Mouse (Mus musculus): ENCODE measurements around the gene Rnf38. TPM values are rescaled to one million over a fixed set of nuclear protein-coding genes. Genes with fewer than 3 reads are reported as not detected.

Gene Rnf38
- total RNA-seq, 2 experiments from 2014 or later = 12.3 to 15.9 TPM

DNA sequence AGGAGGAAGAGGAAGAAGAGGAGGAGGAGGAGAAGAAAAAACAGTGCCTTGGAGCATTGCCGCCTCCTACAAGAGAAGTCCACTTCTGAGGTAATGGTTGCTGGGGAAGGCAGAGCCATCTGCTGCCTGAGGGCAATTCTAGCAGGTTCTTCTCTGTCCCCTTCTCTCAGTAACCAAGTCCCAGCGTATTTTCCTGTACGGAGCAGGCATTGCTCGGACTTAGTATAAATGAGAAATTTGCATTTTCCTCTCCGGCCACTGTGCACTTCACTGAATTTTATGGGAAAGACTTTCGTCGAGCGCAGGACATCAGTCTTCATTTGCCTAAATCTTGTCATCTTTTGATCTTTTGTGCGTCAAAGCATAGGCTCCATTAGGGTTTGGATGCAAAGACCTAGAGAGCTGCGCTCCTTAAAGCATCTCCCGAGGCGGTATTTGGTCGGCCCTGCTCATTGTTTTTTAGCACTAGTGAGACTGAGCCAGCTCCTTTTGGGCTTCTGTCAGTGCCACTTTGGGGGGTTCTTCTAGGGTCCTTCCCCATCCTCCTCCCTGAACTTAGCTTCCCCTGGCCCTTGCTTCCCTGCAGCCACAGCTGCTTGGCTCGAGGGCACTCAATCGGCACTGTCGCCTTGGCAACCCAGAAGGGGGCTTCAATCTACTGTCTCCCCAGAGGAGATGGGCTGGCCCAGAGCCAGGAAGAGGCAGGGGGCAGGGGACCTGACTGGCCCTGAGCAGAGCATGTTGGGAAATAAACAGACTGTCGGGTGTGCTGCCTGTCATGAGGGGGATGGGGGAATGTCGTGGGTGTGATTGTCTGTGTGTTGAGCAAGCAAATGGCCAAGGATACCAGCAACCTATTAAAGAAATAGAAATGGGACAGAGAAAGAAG is 13.7 kb upstream of the Rnf38 start:
- no peak for DNase-seq
- no peak overlapping the region for H3K4me3 ChIP-seq
- no peak overlapping the region for H3K27ac ChIP-seq
- intact Hi-C loops (cut with DNase I) = no loop called here
- TF ChIP-seq CTCF (IDR thresholded peaks at IDR 0.05) = no peak

DNA sequence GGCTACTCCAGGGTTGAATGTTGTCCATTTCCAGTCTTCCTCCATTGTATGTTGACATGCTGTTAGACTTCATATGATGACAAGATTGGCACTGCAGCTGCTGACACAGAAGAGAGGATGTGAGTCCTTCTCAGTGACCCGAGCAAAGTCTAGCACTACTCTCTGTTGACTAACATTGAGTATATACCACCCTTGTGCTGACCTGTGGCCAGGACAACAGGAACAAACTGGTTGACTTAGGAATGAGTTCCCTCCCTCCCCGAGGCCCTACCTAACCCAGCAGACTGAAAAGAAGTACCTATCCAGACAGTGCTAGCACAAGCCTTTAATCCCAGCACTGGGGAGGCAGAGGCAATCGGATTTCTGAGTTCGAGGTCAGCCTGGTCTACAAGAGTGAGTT is 12.7 kb upstream of the Rnf38 start:
- intact Hi-C loops (cut with DNase I) = no loop called here
- no peak overlapping the region for H3K27ac ChIP-seq
- TF ChIP-seq CTCF (IDR thresholded peaks at IDR 0.05) = no peak
- no peak for DNase-seq
- H3K4me3 ChIP-seq = no peak overlapping the region

DNA sequence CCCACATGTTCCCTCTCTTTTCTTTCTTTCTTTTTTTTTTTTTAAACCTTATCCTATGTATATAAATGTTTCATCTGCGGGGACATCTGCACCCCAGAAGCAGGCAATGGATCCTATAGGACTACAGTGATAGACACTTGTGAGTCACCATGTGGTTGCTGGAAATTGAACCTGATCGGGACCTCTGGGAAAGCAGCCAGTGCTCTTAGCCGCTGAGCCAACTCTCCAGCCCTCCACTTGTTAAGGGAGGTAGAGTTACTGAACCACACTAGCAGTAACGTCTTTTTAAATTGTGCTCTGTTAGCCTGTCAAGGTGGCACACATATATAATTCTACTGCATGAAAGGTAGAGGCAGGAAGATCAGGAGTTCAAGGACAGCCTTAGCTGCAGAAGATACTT is 8.0 kb upstream of the Rnf38 start:
- no peak for DNase-seq
- Histone ChIP-seq H3K27ac (no peak overlapping the region), H3K4me3 (no peak overlapping the region)
- intact Hi-C loops (cut with DNase I) = no loop called here
- TF ChIP-seq CTCF (IDR thresholded peaks at IDR 0.05) = no peak

DNA sequence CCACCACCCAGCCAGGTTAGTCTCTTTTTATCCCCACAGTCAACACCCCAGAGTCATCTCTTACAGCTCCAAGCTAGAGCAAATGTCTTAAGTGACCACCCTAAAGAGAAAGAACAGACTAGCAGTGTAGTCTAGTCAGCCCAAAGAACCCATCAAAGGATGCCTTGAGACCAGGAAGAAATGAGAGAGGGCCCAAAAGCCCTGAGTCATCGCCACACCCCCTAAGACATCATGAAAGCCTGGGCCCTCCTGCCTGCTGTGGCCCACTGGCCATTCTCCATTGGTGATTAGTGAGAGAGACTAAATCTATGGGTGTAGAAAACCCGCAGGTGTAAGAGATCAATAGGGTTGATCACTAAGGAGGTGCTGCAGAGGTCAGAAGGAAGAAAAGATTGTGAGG is 2.4 kb upstream of the Rnf38 start:
- Histone ChIP-seq H3K27ac (no peak overlapping the region), H3K4me3 (no peak overlapping the region)
- intact Hi-C loops (cut with DNase I) = no loop called here
- TF ChIP-seq CTCF (IDR thresholded peaks at IDR 0.05) = no peak
- DNase-seq = no peak

DNA sequence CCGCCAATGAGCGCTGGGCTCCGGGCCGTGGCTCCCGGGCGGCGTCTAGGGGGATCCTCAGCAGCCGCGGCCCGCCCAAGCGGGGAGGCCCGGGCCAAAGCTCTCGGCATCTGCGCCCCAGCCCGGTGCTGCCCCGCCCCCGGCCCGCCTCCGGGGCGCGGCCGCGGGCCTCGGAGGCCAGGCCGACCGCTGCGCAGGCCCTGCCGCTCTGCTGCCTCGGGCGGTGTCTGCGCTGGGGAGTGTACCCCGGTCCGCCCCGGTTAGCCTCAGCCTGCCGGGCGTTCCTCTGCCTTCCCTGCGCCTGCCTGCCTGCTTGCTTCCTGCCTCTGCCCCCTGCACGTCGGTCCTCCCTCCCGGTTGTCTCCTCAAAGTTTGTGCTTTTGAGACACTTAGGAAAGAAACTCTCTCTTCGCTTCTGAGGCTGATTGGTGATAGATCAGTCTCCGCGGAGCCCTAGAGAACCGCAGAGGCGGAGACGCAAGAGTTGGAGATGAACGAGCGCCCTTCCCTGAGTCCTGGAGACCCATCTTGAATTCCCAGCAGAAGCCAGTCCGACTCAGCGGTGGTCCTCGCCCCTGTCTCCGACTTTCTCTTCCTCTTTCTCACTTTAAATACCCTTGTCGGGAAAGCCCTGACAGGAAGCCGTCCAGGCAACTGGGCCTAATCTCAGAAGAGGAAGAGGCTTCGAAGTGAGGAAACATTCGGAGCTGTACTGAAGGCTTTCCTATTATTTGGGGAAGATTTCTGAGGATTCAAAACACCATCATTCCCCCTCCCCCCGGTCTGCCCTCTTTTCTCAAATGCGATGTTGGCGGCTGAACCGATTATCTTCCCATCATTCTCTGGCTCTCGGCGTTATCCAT is 646 bp upstream of the Rnf38 start:
- H3K4me3 ChIP-seq = peak overlapping the region; percentile 82
- peak; percentile 97 for DNase-seq
- TF ChIP-seq CTCF (IDR thresholded peaks at IDR 0.05) = no peak
- intact Hi-C loops (cut with DNase I) = no loop called here
- peak overlapping the region; percentile 94 for H3K27ac ChIP-seq

DNA sequence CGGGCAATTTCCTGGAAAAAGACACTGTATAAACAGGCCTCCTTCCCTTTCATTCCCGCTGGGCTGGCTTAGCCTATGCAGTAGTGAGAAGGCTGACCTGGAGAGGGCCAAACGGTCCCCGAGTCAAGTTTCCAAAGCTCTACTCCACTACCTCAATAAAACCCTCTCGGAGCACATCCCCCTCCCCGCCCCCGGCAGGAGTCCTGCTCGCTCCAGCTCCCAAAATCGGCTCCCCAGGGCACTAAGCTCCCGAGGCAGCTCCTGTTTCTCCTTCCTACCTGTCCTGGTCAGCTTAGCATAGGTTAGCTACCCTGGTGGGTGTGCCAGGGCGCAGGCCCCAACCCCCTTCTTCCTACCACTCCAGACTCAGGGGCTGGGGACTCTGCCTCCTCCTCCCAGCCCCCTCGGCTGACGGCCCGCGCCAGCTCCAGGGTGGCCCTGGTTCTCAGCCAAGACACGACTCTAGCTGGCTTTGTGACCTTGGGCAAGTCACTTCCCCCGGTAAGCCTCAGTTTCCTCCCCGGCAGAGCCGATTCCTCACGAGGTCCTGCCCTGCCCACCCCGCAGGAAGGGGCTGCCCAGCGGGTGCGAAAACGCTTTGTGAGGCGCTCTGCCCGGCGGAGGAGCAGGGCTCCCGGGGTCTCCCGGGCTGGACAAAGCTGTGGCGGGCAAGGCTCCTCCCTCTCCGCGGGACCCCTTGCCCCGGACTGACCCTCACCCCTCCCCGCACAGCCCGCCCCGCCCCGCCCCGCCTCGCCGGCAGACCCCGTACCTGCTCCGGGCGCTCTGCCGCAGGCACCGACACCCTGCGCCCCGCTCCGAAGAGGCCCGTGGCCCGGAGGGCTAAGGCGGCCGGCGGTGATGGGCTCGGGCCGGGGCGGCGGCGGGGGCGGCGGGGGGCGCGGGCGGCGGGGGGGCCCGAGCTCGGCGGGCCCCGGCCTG is 547 bp downstream of the Rnf38 start:
- peak; percentile 18; the same call in 1 of the 2 replicates for TF ChIP-seq CTCF (IDR thresholded peaks at IDR 0.05)
- intact Hi-C loops (cut with DNase I) = loop anchor here (2.0 kb wide), 1 partner anchor 64 kb away; no protein-coding TSS in a partner anchor
- Histone ChIP-seq H3K4me3 (peak overlapping the region; percentile 79), H3K27ac (peak overlapping the region; percentile 85)
- peak; percentile 69 for DNase-seq

DNA sequence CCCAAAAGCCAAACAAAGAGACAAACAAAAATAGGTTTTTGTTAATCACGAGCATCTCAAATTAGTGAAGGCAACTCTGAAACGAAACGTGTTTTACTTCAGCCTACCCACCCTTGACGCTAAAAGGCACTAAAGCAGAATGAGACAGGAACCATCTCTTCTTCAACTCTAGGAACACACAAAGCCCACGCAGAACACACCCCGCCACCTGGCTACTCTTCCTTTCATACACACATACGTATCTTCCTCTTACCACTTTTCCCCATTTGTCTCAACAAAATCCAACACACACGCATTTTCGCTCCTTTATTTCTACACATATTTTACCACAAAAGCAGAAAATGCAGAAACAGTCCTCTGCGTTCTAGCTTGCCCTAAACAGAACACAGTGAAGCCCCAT is 8.5 kb downstream of the Rnf38 start:
- H3K27ac ChIP-seq = no peak overlapping the region
- TF ChIP-seq CTCF (IDR thresholded peaks at IDR 0.05) = no peak
- no peak overlapping the region for H3K4me3 ChIP-seq
- no peak for DNase-seq
- intact Hi-C loops (cut with DNase I) = no loop called here

DNA sequence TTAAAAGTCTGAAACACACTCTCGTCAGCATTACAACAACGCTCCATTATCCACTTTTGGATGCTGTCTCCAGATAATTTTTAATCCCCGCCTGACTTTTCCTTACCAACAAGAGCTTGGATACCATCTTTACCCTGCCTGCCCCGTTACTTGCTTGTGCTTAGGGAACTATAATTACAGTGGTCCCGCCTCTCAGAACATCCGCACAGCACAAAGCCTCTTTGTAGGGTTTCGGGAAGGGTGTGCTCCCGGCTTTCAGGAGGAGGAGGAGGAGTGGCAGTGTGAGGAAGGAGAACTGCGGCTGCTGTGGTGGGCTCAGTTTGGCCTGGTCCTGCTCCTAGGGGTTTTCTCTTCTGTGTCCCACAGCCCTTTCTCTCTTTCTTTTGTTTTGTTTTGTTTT is 9.4 kb downstream of the Rnf38 start:
- no peak for DNase-seq
- TF ChIP-seq CTCF (IDR thresholded peaks at IDR 0.05) = no peak
- Histone ChIP-seq H3K27ac (0 out of 2 replicates have a peak overlapping the region, but pooled peaks have one; percentile 16), H3K4me3 (no peak overlapping the region)
- intact Hi-C loops (cut with DNase I) = no loop called here

DNA sequence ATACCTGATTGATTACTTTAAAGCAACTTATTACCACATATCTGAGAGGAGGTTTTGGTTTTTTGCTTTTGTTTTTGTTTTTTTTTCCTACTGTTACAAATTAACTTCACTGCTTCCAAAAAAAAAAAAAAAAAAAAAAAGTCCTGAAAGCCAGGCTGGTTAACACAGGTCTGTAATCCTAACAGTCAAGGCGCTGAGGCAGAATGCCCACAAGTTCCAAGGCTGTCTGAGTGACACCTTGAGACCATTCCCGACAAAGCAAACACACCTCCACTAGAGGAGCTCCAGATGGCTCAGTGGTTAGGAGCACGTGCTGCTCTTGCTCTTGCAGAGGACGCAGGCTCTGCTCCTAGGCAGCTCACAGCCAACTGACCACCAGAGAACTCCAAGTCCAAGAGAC is 10.1 kb downstream of the Rnf38 start:
- H3K27ac ChIP-seq = 0 out of 2 replicates have a peak overlapping the region, but pooled peaks have one; percentile 16
- intact Hi-C loops (cut with DNase I) = no loop called here
- TF ChIP-seq CTCF (IDR thresholded peaks at IDR 0.05) = no peak
- no peak for DNase-seq
- no peak overlapping the region for H3K4me3 ChIP-seq

DNA sequence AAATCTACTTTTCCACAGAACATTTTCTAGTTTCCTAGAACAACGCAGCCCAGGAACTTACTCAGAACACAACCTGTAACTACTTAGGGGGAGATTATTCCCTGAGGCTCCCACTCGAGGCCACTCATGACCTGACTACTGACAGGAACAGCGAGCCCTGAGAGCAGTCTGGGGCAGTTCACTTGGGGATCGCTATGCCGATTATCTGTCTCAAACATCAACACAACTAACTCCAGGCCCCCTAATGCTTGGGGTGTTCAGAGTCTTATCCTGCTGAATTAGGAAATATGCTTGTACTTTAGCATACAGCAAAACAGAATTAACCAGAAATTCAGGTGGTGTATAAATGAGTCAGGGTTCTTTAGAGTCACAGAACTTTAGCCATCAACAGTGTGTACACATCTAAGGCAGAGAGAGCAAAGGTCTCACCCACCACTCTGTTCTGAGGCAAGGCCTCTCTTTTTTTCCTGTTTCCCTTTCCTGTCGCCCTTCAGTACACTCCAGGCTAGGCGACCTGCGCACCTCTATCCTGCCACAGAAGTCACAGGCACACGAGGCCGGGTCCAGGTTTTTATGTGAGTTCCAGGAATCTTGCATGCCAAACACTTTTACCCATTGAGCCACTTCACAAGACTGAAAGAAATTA is 16.7 kb downstream of the Rnf38 start:
- no peak overlapping the region for H3K4me3 ChIP-seq
- intact Hi-C loops (cut with DNase I) = no loop called here
- TF ChIP-seq CTCF (IDR thresholded peaks at IDR 0.05) = no peak
- no peak overlapping the region for H3K27ac ChIP-seq
- no peak for DNase-seq

DNA sequence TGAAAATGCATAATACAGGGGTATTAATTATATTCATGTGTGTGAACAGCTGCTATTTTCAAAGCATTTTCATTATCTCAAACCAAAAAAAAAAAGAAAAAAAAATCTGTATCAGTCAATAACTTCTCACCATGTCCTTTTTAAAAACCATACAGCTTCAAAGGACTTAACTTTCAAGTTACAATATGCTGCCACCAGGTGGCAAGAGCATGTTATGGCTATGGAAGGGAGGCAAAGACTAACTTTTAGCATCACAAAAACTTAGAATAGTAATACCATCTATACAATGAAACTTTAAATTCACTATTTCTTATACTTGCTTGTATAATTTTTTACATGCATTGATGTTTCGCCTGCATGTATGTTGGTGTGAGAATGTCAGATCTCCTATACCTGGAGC is 33.6 kb downstream of the Rnf38 start:
- peak; percentile 30 for DNase-seq
- no peak overlapping the region for H3K4me3 ChIP-seq
- no peak overlapping the region for H3K27ac ChIP-seq
- peak; percentile 75 for TF ChIP-seq CTCF (IDR thresholded peaks at IDR 0.05)
- intact Hi-C loops (cut with DNase I) = loop anchor here (2.0 kb wide), 1 partner anchor 27 kb away; no protein-coding TSS in a partner anchor

Data from gastrocnemius, adult 2 months (tissue).